Mouse (Mus musculus) ovary, postnatal 10 days (tissue): Measurements from ENCODE around the gene Arhgef28.
"Not testable (repeated sequence)": the region's sequence is repeated elsewhere in the genome, so short reads cannot be mapped to it uniquely, and the experiment has no call there.

Experiments
- DNase-seq: peaks from one replicate; pipeline ENCODE4 v3.0.0; 2022; ENCODE audit warnings: low spot score

The Arhgef28 gene

DNA sequence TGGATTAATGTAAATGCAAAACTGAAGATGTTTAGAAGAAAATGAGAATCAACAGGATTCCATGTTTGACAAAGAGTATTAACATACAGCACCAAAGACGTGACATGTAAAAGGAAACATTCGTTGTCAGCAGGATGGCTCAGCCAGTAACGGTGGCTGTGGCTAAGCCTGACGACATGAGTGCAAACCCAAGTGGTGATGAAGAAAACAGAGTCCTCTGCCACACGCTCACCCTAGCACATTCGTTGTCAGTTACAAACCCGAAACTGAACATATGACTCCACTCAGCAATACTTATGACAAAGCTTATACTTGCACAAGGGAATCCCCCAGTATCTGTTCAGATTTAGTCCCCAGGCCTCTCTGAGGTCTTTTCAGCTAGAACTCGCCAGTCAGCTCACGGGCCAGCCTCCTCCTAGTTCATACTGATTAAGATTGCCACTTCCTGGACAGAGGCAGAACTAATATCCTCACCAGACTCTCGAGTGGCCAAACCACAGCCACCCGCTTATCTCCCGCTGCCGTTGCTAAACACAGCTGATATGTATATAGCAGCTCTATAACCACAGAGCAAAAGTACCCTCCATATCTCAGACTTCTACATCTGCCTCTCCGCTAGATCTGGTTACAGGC, 82.0 kb downstream of the Arhgef28 start:
- no peak for DNase-seq

DNA sequence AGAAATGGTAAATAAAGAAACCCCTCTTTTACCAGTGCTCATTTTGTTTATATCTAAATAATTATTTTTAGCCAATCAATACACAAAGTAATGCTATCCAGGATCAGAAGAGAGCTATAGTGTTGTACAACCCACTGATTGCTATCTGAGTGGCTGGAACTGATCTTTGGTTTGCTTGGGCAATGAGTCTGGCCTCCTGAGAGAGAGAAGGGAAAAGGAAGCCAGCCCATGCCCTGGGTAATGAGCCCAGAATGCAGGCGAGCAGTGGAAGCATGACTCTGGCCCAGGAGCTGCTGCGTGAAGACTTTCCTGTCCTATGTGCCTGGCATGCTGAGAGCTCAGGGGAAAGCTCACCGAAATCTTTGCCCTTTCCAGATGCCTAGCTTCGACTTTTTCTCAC, 83.5 kb downstream of the Arhgef28 start:
- no peak for DNase-seq

DNA sequence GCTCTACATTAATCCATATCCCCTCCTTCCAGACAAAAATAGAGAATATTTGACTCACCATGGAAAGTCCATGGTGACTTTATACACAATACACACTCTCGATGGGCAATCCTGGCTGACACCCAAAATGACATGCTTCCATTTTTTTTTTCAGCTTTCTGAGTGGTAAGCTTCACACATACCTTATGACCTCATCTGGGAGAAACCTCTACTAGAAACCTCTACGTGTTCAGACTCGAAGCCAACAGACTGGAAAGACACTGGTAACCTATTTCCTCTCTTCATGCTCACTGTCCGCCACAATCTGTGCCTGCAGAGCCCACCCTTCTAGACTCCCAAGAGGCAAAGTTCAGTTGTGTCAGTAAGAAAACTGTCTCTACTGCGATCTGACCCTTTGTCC, 84.2 kb downstream of the Arhgef28 start:
- DNase-seq = no peak

DNA sequence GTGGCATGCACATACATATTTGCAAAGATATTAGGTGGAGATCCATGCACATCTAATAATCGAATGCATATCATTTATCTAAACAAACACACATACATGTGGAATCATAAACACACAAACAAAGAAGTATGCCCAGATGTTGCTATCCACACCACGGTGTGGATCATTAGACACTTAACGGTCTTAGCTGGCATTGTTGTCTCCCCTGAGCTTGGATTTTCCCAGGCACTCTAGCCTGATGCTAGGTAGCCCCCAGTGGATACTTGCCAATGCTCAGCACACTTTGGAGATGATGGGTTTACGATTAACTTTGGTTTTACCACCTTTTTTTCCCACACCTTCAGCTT, 85.1 kb downstream of the Arhgef28 start:
- DNase-seq = no peak

DNA sequence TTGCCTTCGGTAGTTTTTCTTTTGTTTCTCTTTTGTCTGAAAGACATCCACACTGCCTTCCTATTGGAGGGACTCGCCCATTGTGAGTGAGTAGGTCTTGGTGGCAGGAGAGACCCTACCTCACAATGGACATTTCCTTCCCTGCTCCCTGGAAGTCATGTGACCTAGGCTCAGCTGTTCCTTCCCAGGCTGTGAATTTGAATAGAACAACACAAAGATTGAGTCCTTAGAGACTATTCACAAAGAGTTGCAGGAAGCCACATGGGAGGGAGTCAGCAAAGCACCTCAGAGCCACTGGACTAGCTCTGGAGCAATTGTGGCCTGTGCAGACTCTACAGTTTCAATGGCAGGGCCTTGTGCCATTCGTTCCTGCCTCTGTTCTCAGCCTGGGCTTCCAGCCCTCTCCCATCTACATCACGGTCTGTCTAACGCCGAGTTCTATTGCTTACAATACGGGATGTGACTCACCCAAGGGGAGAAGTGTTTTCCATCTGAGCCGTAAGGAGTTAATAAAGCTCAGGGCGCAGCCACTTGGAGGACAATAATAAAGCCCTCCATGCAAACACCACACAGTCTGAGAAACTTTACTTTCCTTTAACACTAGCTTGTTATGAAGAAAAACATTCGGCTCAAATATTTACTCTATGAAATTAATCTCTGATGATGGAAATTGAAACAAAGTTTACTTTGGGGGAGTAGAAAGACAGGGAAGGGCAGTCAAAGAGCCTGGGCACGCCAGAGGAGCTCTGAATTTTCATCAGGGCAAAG, 85.7 kb downstream of the Arhgef28 start:
- no peak for DNase-seq

DNA sequence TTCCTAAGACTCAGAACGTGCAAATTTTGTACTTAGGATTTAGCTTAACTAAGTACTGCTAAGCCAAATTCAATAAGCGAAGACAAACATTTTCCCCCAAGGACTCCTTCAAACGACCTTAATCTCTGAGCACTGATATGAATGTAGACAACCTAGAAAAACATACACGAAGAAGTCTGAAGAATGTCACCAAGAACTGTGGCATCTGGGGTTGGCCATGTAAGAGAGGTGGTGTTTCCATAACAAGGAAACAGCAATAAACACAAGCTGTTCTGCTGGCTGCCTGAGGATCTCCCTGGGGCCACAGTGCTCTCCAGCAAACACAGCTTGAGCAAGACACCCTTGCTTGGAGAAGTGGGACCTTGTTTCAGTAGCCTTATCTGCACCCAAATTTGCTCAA, 87.9 kb downstream of the Arhgef28 start:
- no peak for DNase-seq

DNA sequence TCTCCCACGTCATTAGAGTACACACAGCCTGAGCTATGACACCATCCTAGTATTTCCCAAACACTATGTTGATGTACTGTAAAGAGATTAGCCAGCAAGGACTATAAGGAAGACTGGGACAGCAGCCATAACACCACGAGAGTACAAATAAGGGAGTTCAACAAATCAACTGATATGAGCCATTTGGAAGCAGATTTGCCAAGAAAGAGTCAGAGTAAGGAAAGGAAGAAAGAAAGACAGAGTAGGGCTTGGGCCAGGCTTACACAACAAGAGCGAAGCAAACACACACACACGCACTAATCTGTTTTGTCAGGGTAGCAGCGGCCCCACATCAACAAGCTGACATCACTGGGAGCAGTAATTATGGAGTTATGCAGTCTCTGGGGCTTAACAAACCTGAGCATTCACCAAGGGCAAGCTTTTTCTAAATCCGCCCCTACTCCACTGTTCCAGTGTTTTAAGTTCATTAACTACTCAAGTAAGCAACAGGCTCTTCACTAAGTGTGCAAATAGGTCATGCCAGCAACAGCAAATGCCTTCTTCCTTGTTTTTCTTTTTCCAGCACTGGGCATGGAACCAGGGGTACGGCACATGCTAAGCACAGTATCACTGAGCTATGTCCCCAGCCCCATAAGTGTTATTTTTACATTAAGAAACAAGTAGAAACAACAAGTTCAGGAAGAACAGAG, 88.5 kb downstream of the Arhgef28 start:
- no peak for DNase-seq

DNA sequence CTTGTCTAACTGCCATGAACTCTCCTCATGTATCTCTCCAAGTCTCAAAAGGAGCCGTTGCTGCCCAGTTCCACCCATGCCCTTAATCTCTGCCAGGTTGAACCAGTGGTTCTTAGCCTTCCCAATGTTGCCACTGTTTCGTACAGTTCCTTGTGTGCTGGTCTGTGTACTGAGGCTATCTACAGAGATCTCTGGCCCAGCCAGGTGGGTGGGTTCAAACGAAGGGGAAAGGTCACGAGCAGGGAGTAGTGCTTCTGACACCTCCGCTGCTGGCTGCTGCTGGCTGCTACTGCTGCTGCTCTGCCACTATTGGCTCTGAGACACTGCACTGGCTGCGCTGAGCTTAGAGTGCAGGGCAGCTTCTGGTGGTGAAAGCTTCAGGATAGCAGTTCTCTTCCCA, 90.6 kb downstream of the Arhgef28 start:
- DNase-seq = no peak

DNA sequence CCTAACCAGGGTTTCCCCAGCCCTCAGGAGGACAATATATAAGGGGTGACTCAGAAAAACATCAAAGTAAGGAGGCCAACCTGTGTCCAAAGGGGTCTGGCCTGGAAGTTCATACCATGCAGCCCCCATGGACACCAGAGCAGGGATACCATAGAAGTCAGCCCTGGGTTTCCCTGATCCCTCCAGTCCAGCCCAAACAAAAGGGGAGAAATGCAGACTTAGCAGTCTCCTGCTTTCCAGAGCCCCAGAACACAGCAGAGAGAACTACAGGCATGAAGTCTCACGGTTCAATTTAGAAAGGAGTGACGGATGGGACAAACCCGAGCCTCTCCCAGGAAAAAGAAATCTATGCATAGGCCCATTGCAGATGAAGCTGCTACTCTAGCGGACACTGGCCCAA, 91.2 kb downstream of the Arhgef28 start:
- no peak for DNase-seq

DNA sequence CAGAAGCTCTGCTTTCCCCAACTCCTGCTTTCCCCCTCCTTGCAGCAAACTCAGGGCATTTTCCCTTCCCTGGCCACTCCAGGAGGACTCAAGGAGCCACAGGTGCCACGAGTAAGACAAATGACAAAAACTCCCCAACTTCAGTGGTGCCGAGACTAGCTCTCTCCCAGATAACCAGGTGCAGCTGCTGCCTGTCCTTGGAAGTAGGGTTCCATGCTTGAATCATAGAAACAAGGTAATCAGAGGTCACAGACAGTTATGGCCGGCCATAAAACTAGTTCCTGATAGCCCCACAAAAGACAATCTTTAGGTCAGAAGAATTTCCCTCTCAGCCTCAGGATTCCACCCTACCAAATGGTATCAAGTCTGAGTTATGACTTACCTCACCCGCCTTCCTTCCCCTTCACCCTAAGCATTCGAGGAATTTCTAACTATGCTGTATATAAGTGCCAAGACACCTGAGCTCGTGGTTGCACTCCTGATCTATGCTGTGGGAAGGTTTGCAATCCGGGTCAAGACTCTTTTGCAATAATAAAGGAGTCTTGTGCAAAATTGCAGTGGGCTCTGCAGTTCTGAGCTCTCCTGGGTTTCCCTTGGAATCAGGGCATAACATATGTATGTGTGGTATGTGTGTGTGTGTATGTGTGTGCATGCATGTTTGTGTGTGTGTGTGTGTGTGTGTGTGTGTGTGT, 93.3 kb downstream of the Arhgef28 start:
- no peak for DNase-seq

DNA sequence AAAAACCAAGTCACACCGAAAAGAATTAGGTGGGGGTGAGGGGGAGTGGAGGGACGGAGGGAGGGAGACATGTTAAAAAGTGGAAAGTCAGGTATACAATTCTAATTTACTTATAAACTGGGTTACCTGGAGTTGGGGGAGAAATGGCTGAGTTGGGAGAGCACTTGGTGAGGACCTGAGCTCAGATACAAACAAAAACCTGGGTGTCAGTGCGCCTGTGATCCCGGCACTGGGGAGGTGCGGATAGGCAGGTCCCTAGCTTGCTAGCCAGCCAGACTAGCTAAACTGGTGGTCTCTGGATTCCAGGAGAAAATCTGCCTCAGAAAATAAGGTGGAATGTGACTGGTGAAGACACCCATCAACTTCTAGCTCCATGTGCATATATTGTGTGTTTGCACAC, 94.7 kb downstream of the Arhgef28 start:
- DNase-seq = no peak

DNA sequence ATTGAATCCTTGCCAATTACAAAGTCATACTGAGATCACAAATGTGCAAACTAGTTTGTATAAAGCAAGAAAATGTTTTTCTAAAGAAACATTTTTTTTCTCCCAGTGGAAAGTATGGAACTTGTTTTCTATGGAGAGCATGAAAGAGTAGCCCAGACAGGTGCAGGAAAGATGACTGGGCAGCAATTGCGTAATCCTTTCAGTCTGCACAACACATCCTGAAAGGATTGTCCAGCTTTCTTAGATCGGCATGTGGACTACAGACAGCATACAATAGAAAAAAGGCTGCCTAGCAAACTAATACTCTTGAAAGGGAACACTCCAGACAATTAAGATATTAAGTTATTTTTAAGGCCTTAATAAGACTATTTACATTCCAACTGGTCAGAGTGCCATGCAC, 95.2 kb downstream of the Arhgef28 start:
- no peak for DNase-seq

DNA sequence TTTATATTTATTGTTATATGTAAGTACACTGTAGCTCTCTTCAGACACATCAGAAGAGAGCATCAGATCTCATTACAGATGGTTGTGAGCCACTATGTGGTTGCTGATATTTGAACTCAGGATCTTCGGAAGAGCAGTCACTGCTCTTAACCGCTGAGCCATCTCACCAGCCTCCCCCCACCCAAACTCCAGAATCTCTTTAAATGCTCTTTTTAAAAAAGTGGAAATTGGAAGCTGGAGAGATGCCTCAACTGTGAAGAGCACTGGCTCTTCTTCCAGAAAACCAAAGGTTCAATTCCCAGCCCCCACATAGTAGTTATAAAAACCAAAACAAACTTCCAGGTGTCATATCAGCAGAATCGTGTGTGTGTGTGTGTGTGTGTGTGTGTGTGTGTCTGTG, 97.8 kb downstream of the Arhgef28 start:
- DNase-seq = not testable (repeated sequence)

DNA sequence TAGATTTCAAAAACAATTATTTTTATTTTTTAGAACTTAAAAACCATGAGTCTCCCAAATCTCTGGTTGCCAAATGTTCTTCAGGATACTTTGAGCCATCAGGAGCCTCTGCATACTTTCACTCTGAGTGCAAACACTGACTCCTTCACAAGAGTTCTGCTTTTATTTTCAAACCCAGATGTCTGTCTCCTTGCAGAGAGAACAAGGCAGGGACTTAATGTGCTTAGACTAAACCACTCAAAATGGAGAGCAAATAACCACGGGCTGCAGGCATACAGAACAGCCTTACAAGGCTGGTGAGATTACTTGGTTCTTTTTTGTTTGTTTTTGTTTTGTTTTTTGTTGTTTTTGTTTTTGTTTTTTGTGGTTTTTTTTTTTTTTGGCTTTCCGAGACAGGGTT, 98.6 kb downstream of the Arhgef28 start:
- no peak for DNase-seq

DNA sequence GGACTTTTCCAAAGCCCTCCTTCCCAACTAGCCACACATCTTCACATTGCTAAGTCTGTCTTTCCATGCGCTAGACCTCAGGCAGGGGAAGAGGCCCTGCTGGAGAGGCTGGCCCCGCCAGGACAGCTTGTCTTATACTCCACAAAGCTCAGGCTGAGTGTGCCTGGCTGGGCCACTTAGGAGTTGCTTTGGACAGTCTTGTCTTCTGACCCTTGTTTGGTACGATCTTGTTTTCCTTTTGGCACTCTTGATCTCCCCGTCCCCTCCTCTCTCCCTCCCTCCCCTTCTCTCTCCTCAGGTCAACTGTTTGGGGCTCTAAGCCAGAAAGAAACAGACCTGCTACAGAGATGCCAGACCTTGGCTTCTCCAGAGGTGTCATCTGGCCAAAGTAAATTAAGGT, 110.3 kb downstream of the Arhgef28 start:
- no peak for DNase-seq

DNA sequence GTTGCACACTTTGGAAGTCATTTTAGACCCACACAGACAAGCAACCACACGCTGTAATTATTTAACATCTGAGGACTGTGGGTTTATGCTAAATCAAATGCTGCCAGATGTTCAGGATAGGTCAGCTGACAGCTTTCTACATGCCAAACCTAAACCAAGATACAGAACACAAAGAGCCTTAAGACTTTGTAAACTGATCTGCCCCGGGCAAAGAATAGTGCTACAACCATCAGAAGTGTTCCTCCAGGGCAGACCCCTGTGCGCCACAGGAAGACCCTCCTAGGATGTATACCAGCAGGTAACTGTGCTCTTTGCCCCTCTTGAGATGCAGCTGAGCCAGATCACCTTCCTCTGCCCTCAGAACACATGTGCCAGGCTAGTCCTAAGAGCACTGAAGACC, 111.9 kb downstream of the Arhgef28 start:
- DNase-seq = no peak

DNA sequence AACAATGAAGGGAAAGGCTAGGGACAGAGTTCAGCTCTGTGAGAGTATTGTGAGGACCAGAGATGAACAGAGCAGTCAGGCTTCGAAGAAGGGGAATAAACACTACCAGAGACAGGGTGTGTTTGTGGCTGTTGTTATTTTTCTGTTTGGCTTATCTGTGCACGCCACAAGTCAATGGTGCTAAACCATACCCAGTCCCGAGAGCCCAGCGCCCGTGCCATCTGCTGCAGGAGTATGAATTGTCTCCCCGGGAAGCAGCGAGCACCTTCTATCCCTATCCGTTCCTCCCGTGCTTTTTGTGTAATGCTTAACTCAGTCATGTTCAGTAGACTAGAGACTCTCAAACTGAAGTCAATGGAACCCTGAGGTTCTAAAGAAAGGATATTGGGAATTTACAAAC, 112.8 kb downstream of the Arhgef28 start:
- DNase-seq = no peak

DNA sequence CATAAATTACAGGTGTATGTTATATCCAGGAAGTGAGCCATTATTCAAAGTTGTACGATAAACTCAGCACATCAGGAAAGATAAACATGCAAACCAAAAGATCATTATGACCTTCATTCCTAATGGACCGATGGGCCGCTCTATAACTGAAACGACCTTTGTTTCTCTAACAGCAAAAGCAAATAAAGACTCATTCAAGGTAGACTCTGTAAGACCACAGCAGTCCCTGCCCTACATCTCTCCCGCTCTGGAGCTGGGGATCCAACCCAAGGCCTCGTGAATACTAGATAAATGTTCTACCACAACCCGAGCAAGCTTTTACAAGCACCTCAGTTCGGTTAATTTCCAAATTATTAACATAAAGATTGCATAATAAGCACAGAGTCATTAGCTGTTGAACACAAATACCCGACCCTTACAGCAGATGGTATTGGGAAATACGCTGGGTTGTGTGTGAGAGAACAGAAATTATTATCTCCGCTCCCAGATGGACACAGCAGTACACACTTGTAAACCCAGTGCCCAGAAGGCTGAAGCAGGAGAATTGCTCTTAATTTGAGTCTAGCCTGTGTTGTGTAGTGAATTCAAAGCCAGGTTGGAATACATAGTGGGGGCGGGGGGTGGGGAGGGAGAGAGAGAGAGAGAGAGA, 113.8 kb downstream of the Arhgef28 start:
- no peak for DNase-seq

DNA sequence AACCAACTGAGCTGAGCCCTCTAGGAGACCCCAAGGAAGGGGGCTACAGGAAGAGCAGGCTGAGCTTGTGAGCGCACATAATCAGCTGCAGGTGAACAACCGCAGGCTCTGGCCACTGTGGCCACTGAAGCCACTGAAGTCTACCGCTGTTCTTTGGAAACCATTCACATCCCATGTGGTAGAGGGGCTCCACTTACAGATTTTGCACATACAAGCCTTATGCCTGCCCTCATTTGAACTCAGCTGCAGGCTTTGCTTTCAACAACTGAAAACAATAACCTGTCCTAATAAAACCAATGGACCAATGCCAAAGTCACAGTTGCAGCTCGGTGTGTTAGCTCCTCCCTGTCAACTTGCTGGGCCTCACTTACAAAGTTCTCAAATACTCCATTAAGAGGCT, 126.6 kb downstream of the Arhgef28 start:
- no peak for DNase-seq

DNA sequence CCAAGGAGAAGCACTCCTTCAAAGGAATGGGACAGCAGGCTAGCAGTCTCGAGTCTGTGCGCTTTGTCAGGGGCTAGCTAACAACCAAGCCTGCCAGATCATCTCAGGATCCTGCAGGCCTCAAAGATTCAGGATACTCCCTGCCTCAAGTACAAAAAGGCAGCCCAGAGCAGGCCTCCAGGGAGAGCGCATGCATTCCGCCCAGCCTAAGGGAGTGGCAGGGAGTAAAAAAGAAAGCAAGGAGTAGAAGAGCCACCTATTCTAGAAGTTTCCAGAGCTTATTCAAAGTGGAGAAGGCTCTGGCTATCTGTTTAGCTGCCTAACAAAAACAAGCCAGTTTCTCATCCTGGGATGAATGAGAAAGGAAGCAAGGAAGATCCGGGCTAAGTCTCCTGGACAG, 128.0 kb downstream of the Arhgef28 start:
- DNase-seq = no peak

DNA sequence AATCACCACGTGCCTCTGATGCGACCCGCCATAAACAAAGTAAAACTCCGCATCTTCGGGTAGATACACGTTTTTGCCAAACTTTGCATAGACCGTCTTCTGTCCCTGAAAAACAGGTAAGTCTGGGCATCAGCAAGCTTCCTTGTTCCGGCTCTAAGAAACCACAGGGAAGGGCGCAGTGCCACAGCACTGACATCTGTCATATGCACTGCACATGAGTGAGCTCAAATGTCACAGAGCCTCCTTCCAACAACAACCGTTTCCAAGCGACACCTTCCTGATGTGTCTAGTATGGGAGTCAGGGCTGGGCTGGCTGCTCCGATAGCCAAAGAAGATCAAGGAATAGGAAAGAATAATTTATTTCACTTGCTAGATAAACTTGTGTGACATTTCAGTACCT, 129.0 kb downstream of the Arhgef28 start:
- DNase-seq = no peak

DNA sequence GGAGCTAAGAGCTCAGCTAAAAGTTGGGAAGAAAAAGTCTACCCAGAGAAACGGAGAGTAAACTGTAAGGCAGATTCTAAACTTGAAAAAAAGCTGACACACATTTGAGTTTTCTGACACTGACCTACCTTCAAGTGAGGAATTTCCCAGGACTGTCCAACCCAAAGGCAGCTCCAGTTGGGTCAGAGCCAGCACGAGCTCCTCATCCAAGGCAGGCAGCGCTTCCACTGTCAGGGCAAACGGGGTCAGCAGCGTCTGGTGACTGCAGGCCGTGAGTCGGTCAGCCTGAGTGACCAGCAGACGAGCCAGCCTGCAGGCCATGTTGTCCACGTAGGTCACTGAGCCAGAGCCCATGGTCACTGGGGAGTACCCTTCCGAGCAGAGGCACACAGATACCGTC, 131.4 kb downstream of the Arhgef28 start:
- no peak for DNase-seq
